Mouse (Mus musculus) midbrain, embryonic 10.5 days (tissue): ENCODE results near the gene Elp5. TPM values are rescaled to one million over a fixed set of nuclear protein-coding genes. Genes with fewer than 3 reads are reported as not detected.

Experiments used
- DNase-seq: peaks from one replicate; pipeline ENCODE4 v3.0.0-alpha.2; 2017; ENCODE audit warnings: low spot score
- H3K27ac ChIP-seq: fragments of 300-500 bp; sonication (generic); replicated peaks from 2 replicates; pipeline ENCODE4 v1.5.1; 2016; ENCODE audit warnings: mild to moderate bottlenecking
- H3K27me3 ChIP-seq: fragments of 300-500 bp; sonication (generic); 2 replicates; pipeline ENCODE4 v1.6.1; 2016; ENCODE audit warnings: low read depth, mild to moderate bottlenecking; ENCODE audit not compliant: poor library complexity, severe bottlenecking
- H3K36me3 ChIP-seq: fragments of 300-500 bp; sonication (generic); 2 replicates; pipeline ENCODE4 v1.6.1; 2016; ENCODE audit warnings: mild to moderate bottlenecking, moderate library complexity
- H3K4me1 ChIP-seq: fragments of 300-500 bp; sonication (generic); 2 replicates; pipeline ENCODE4 v1.6.1; 2016
- H3K4me3 ChIP-seq: fragments of 300-500 bp; sonication (generic); 2 replicates; pipeline ENCODE4 v1.5.1; 2016; ENCODE audit warnings: mild to moderate bottlenecking, moderate library complexity
- H3K9me3 ChIP-seq: fragments of 300-500 bp; sonication (generic); replicated peaks from 2 replicates; pipeline ENCODE4 v1.6.1; 2016; ENCODE audit warnings: mild to moderate bottlenecking
- WGBS: fragments of 180-500 bp; shearing (Covaris S2); methylation state at CpG from one replicate; pipeline ENCODE4 v1.1.7; 2016; 5-methylcytosine and 5-hydroxymethylcytosine counted together
- polyA plus RNA-seq: library from polyadenylated mRNA; unstranded; fragments of >200 nt; fragmentation: Nextera tagmentation; extraction: Ambion mirVana; gene quantifications from 2 replicates; pipeline ENCODE4 v1.2.1, GENCODE M21; 2016

Gene Elp5
- polyA plus RNA-seq, 1 experiment from 2014 or later, result 151 TPM

DNA sequence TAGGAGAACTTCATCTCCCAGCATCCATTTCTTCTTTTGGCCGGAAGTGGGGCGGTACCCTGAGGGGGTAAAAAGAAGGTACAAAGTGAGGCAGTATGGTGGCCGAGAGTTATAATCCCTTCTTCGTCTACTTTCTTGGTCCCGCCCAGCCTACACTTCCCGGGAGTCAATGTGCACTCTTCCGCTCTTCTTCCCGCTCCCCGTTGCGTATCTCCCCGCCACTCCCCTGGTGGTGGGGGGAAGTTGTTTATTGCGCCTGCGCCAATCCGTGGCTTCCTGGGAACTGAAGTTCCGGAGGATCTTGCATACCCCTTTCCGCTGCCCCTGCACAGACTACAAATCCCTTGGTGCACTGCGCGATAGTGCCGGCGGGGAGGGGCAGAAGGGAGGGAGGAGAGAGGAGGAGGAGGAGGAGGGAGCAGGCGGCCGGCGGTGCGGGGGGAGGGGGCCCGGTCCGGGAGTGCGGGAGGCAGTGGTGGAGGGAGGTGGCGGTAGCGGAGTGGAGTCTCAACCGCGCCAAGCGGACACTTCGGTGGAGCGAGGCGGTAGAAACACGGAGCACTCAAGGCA is 13.2 kb upstream of the Elp5 start, which contains the start of gene Phf23:
TSS of gene Phf23 (plus strand) at position 387 of the 570 bp plus-strand sequence.
- Histone ChIP-seq H3K4me1 (peaks cover 53% of the 10 kb centered on the region), H3K36me3 (peaks cover 50% of the 10 kb centered on the region), H3K27ac (peak within 1 kb of the TSS; percentile 98), H3K9me3 (no peaks in the 10 kb centered on the region), H3K27me3 (no peaks in the 10 kb centered on the region), H3K4me3 (peak within 1 kb of the TSS; percentile 97)
- DNase-seq, result peak; percentile 99
- under 1% methylated on average over 36 of the region's 36 CpGs for WGBS

DNA sequence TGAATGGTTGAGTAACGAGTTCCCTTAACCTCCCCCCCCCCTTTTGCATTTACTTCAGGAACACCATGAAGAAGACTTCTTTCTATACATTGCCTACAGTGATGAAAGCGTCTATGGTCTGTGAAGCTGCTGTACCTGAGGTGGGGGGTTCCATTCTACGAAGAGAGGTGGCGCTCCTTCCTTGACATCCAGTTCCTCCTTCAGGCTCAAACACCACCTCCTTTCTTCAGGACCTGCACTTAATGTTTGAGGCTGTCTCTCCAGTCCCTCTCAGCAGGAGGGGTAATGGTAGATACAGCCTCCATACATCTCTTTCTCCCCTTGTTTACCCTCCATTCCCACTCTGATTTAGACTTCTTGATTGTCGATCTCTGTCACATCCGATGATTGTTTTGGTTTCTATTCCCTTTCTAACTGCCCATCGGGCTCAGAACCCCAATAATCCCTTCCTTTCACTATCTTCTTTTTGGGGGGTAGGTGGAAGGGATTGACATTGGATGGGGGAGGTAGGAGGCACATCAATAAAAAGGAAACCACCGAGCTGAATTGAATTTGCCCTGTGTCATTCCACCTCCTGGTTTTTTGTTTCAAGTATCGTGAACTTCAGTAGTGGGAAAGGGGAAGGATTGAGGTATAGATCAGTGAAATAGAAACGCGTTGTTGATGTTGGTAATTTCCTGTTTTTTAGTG is 12.2 kb upstream of the Elp5 start:
- Histone ChIP-seq H3K4me1 (peaks cover 53% of the 10 kb centered on the region), H3K36me3 (peaks cover 50% of the 10 kb centered on the region), H3K9me3 (no peaks in the 10 kb centered on the region), H3K4me3 (peak overlapping the region; percentile 97), H3K27me3 (no peaks in the 10 kb centered on the region), H3K27ac (no peak overlapping the region)
- DNase-seq, result no peak
- 88% methylated on average over 11 of the region's 11 CpGs for WGBS

GRCm38 (mm10) chr11:69992932-69993331 is 10.6 kb upstream of the Elp5 start:
- Histone ChIP-seq H3K4me3 (peak overlapping the region; percentile 82; the same call in 1 of the 2 replicates), H3K9me3 (no peaks in the 10 kb centered on the region), H3K36me3 (peaks cover 50% of the 10 kb centered on the region), H3K4me1 (peaks cover 39% of the 10 kb centered on the region), H3K27ac (no peak overlapping the region), H3K27me3 (no peaks in the 10 kb centered on the region)
- no peak for DNase-seq
- WGBS, result 90% methylated on average over 3 of the region's 3 CpGs

DNA sequence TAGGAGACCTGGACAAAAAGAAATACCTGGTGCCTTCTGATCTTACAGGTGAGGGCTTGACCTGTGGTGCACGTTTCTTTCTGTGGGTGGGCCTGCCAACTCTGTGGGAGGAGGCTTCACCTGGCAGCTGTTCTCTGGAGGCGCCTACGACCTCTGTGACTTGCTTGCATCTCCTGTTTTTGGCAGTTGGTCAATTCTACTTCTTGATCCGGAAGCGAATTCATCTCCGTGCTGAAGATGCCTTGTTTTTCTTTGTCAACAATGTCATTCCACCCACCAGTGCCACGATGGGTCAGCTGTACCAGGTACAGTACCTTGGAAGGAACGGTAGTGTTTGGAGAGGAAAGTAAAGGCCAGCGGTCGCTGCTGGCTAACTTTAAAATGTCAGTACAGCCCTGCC is 10.1 kb upstream of the Elp5 start:
- 89% methylated on average over 10 of the region's 10 CpGs for WGBS
- Histone ChIP-seq H3K9me3 (no peaks in the 10 kb centered on the region), H3K36me3 (peaks cover 52% of the 10 kb centered on the region), H3K4me3 (peak overlapping the region; percentile 82), H3K27ac (peak overlapping the region; percentile 55; the same call in 1 of the 2 replicates), H3K4me1 (peaks cover 33% of the 10 kb centered on the region), H3K27me3 (no peaks in the 10 kb centered on the region)
- DNase-seq, result no peak

GRCm38 (mm10) chr11:69991711-69992110 is 9.4 kb upstream of the Elp5 start:
- no peaks in the 10 kb centered on the region for H3K27me3 ChIP-seq
- peaks cover 27% of the 10 kb centered on the region for H3K4me1 ChIP-seq
- peak overlapping the region; percentile 82 for H3K4me3 ChIP-seq
- H3K27ac ChIP-seq, result peak overlapping the region; percentile 94
- under 1% methylated on average over 15 of the region's 15 CpGs for WGBS
- DNase-seq, result no peak
- no peaks in the 10 kb centered on the region for H3K9me3 ChIP-seq
- peaks cover 58% of the 10 kb centered on the region for H3K36me3 ChIP-seq

DNA sequence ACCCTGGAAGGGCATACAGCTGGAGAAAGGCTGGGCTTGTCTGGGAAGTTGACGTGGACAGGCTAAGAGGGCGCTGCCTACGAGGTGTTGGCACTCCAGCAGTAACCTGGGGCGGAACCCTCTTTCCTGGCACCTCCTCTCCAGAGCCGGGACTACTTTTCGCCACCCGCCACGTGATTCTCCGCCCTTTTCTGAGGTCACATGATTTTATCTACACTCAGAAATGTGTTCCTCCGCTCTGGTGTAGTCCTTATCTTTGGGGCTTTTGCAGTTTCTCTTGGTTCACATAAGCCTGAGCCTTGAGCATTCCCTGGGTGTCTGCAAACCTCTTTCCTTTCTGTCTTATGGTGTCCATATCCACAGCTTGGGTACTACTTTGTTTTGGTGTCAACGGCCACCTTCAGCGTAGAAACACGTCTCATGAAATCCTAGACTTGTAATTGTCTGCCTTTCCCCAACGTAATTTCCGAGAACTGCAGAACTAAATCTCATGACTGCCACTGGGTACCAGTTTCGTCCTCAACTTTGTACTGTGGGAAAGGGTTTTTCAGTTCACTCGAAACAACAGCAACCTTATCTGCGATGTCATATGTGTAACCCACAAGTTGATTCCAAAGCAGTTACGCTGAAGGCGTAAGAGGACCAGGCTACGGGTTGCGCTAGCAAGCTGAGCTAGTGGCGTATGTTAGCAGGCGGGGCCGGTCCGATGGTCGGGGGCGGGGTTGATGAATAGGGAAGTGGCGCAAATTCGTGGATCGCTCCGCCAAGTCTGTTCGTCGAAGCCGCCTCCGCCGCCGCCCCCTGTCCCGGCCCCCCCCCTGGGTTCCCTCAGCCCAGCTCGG is 8.8 kb upstream of the Elp5 start, which contains the start of gene Gabarap:
TSS of gene Gabarap (plus strand) at position 294 of the 842 bp plus-strand sequence.
- Histone ChIP-seq H3K27me3 (no peaks in the 10 kb centered on the region), H3K9me3 (no peaks in the 10 kb centered on the region), H3K4me1 (peaks cover 27% of the 10 kb centered on the region), H3K4me3 (peak within 1 kb of the TSS; percentile 82), H3K36me3 (peaks cover 65% of the 10 kb centered on the region), H3K27ac (peak within 1 kb of the TSS; percentile 94)
- under 1% methylated on average over 40 of the region's 40 CpGs for WGBS
- DNase-seq, result peak; percentile 94

- Histone ChIP-seq H3K4me3 (0 out of 2 replicates have a peak overlapping the region, but pooled peaks have one; percentile 0), H3K27ac (no peak overlapping the region), H3K27me3 (no peaks in the 10 kb centered on the region), H3K36me3 (peaks cover 74% of the 10 kb centered on the region), H3K9me3 (no peaks in the 10 kb centered on the region), H3K4me1 (peaks cover 24% of the 10 kb centered on the region)
- DNase-seq, result no peak
- 93% methylated on average over 8 of the region's 8 CpGs for WGBS
Measured at GRCm38 (mm10) chr11:69989949-69990348, 7.6 kb upstream of the Elp5 start.

GRCm38 (mm10) chr11:69984431-69984830 is 2.1 kb upstream of the Elp5 start:
- Histone ChIP-seq H3K27ac (no peak overlapping the region), H3K27me3 (no peaks in the 10 kb centered on the region), H3K9me3 (no peaks in the 10 kb centered on the region), H3K4me3 (peak overlapping the region; percentile 4; the same call in 1 of the 2 replicates), H3K4me1 (peaks cover 30% of the 10 kb centered on the region), H3K36me3 (peaks cover 65% of the 10 kb centered on the region)
- no peak for DNase-seq
- 92% methylated on average over 8 of the region's 8 CpGs for WGBS

GRCm38 (mm10) chr11:69983377-69983776 is 1.1 kb upstream of the Elp5 start:
- WGBS, result 87% methylated on average over 4 of the region's 4 CpGs
- no peaks in the 10 kb centered on the region for H3K9me3 ChIP-seq
- peak overlapping the region; percentile 99 for H3K4me3 ChIP-seq
- H3K4me1 ChIP-seq, result peaks cover 39% of the 10 kb centered on the region
- peaks cover 60% of the 10 kb centered on the region for H3K36me3 ChIP-seq
- H3K27me3 ChIP-seq, result no peaks in the 10 kb centered on the region
- H3K27ac ChIP-seq, result 0 out of 2 replicates have a peak overlapping the region, but pooled peaks have one; percentile 18
- DNase-seq, result no peak

DNA sequence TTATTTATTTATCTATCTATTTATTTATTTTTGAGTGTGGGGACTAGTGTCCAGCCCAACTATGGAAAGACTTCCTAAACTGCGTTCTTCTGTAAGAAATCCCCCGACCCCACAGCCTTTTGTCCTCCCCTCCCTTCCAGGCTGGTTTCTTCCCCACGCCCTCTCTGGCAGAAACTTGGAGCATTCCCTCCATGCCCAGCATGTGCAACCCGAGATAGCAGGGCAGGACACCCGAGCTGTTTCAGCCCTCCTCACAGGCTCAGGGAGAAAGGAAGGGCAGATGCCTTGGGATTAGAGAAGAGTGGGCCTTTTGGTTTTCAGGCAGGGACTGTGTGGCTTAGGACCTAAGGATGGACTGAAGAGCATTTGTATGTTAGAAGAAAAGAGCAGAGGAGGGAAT is 560 bp upstream of the Elp5 start:
- no peaks in the 10 kb centered on the region for H3K9me3 ChIP-seq
- no peaks in the 10 kb centered on the region for H3K27me3 ChIP-seq
- peaks cover 60% of the 10 kb centered on the region for H3K36me3 ChIP-seq
- DNase-seq, result no peak
- peak overlapping the region; percentile 18; the same call in 1 of the 2 replicates for H3K27ac ChIP-seq
- 37% methylated on average over 5 of the region's 5 CpGs for WGBS
- peak overlapping the region; percentile 99 for H3K4me3 ChIP-seq
- H3K4me1 ChIP-seq, result peaks cover 39% of the 10 kb centered on the region

GRCm38 (mm10) chr11:69981141-69981762 is 1.1 kb downstream of the Elp5 start, which contains the start of gene Ctdnep1:
TSS of gene Ctdnep1 (plus strand) at chr11:69981156.
- Histone ChIP-seq H3K27ac (peak within 1 kb of the TSS; percentile 99), H3K27me3 (no peaks in the 10 kb centered on the region), H3K4me1 (peaks cover 39% of the 10 kb centered on the region), H3K4me3 (peak within 1 kb of the TSS; percentile 99), H3K9me3 (no peaks in the 10 kb centered on the region), H3K36me3 (peaks cover 60% of the 10 kb centered on the region)
- under 1% methylated on average over 43 of the region's 43 CpGs for WGBS
- no peak for DNase-seq
